9 mouse cellular contexts compared by ENCODE assay signal in the genomic region with DNA sequence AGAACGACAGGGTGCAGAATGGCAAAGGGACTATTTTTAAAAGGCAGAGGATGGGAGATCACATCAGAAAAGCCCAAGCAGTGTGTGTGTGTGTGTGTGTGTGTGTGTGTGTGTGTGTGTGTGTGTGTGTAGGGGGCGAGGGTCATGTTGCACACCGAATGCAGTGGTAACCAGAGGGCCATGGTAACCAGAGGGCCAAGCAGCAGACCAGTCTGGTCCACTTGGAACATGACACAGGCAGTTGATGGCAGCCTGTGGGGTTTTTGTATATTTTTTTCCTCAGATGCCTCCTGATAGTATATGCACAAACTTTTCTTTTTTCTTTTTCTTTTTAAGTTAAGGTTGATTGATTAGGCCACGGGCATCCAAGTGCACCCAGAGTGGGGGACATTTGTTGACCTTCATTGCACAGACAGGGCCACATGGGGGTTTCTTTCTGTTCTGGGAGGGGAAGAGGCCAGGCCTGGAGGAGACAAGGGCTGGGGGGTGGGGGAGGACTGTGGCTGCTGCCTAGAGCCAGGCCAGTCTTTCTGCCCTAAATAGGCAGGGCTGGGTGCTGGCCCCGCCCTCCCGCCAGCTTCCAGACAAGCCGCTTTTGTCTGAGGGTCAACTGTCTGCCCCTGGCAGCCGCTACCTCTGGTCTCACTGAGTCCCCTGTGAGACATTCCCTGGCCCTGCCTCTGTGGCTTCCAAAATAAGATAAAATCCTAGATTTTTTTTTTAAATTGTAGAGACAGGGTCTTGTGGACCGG. TPM values are rescaled to one million over a fixed set of nuclear protein-coding genes. Genes with fewer than 3 reads are reported as not detected.
A peak's percentile ranks its signal among the peaks of the same experiment; 100 is the strongest.
DNase-seq lines count a peak whose midpoint lies in the region; ATAC-seq and TF ChIP-seq lines count a peak whose summit lies in the region.
"Had no signal": no experiment of that assay in that cellular context is flagged by ENCODE, and none has a peak within 500 bp of the region (broad histone marks: within the 10 kb centered on the region; RNA-seq: fewer than 3 reads in every experiment).

No protein-coding gene starts in this region.

- H3K9me3 ChIP-seq in ES-Bruce4 (replicated peaks; ENCODE audit: control insufficient read depth, insufficient read depth, low read length, poor library complexity, severe bottlenecking): no peaks in the 10 kb centered on the region
- H3K9me3 ChIP-seq in forebrain, embryonic 14.5 days (replicated peaks; ENCODE audit: control insufficient read depth, low read length): no peaks in the 10 kb centered on the region
- H3K9me3 ChIP-seq in hindbrain, postnatal 0 days (ENCODE audit: low read length): no peaks in the 10 kb centered on the region
- no peaks in the 10 kb centered on the region for H3K9me3 ChIP-seq in neural tube, embryonic 11.5 days (ENCODE audit: control insufficient read depth, low read length)
- H3K9me3 ChIP-seq: liver, embryonic 15.5 days had no signal

- WGBS in forebrain, embryonic 14.5 days: 22% methylated on average over 9 of the region's 9 CpGs
- 27% methylated on average over 9 of the region's 9 CpGs for WGBS in hindbrain, postnatal 0 days
- WGBS in neural tube, embryonic 11.5 days: 11% methylated on average over 9 of the region's 9 CpGs

- H3K4me3 ChIP-seq in ES-Bruce4 (ENCODE audit: low read depth, low read length): no peak overlapping the region
- H3K4me3 ChIP-seq in forebrain, embryonic 14.5 days (ENCODE audit: low read depth, low read length): no peak overlapping the region
- H3K4me3 ChIP-seq in hindbrain, postnatal 0 days (ENCODE audit: low read length): no peak overlapping the region
- no peak overlapping the region for H3K4me3 ChIP-seq in neural tube, embryonic 11.5 days (ENCODE audit: low read depth, low read length)
- H3K4me3 ChIP-seq: liver, embryonic 15.5 days had no signal

- ATAC-seq in forebrain, embryonic 14.5 days: no peak
- ATAC-seq in hindbrain, postnatal 0 days: no peak
- peak; percentile 52 for ATAC-seq in neural tube, embryonic 11.5 days (ENCODE audit: insufficient read depth, low FRiP score, low TSS enrichment)
- ATAC-seq in megakaryocyte progenitor cell, adult 5-6 weeks (replicated peaks; ENCODE audit: poor library complexity): no peak

- TF ChIP-seq POLR2A in ES-Bruce4 (IDR thresholded peaks at IDR 0.05; ENCODE audit: insufficient read depth, low read length): no peak

- TF ChIP-seq EP300 in ES-Bruce4 (IDR thresholded peaks at IDR 0.05; ENCODE audit: insufficient read depth, low read depth, low read length): peak; percentile 54

- H3K9ac ChIP-seq in ES-Bruce4 (ENCODE audit: low read depth, poor library complexity, severe bottlenecking): no peak overlapping the region
- peak overlapping the region; percentile 26; the same call in 1 of the 2 replicates for H3K9ac ChIP-seq in forebrain, embryonic 14.5 days (ENCODE audit: low read length)
- H3K9ac ChIP-seq in hindbrain, postnatal 0 days (replicated peaks; ENCODE audit: low read length): no peak overlapping the region
- peak overlapping the region; percentile 38 for H3K9ac ChIP-seq in neural tube, embryonic 11.5 days (ENCODE audit: low read length)
- H3K9ac ChIP-seq: liver, embryonic 15.5 days had no signal

- TF ChIP-seq CTCF in ES-Bruce4 (IDR thresholded peaks at IDR 0.05; ENCODE audit: low read depth, low read length): no peak
- TF ChIP-seq CTCF in hindbrain, postnatal 0 days (IDR thresholded peaks at IDR 0.05; ENCODE audit: low read depth): no peak

- H3K36me3 ChIP-seq in ES-Bruce4 (ENCODE audit: control insufficient read depth, insufficient read depth, low read length, poor library complexity, severe bottlenecking): no peaks in the 10 kb centered on the region
- 0 out of 2 replicates have a peak, but pooled peaks cover 5% of the 10 kb centered on the region for H3K36me3 ChIP-seq in forebrain, embryonic 14.5 days (ENCODE audit: control insufficient read depth, insufficient read depth, low read length)
- peaks cover 7% of the 10 kb centered on the region; the same call in 1 of the 2 replicates for H3K36me3 ChIP-seq in hindbrain, postnatal 0 days (ENCODE audit: insufficient read depth, low read length)
- H3K36me3 ChIP-seq in neural tube, embryonic 11.5 days (ENCODE audit: control insufficient read depth, insufficient read depth, low read length): peaks cover 9% of the 10 kb centered on the region
- H3K36me3 ChIP-seq: liver, embryonic 15.5 days had no signal

- H3K27ac ChIP-seq in ES-Bruce4 (ENCODE audit: insufficient read depth, low read length): peak overlapping the region; percentile 88
- H3K27ac ChIP-seq in forebrain, embryonic 14.5 days (ENCODE audit: low read depth, low read length): no peak overlapping the region
- no peak overlapping the region for H3K27ac ChIP-seq in hindbrain, postnatal 0 days
- H3K27ac ChIP-seq in neural tube, embryonic 11.5 days (ENCODE audit: low read depth, low read length): peak overlapping the region; percentile 96
- H3K27ac ChIP-seq: liver, embryonic 15.5 days had no signal

- no peak overlapping the region for H3K4me2 ChIP-seq in forebrain, embryonic 14.5 days (ENCODE audit: low read length)
- no peak overlapping the region for H3K4me2 ChIP-seq in hindbrain, postnatal 0 days (ENCODE audit: low read depth, low read length)
- H3K4me2 ChIP-seq in neural tube, embryonic 11.5 days (ENCODE audit: low read depth): peak overlapping the region; percentile 18; the same call in 1 of the 2 replicates
- H3K4me2 ChIP-seq: liver, embryonic 15.5 days had no signal

- peak; percentile 37 for DNase-seq in 3134 (ENCODE audit: extremely low read depth, insufficient read length, low spot score)
- DNase-seq in forebrain, embryonic 14.5 days (ENCODE audit: low spot score): peak; percentile 69
- DNase-seq in hindbrain, postnatal 0 days (ENCODE audit: low spot score): peak; percentile 53
- peak; percentile 88 for DNase-seq in neural tube, embryonic 11.5 days (ENCODE audit: low spot score)
- no peak for DNase-seq in thymus, postnatal 25 days
- no peak for DNase-seq in layer of hippocampus, adult 9-10 months (ENCODE audit: low spot score)

- H3K4me1 ChIP-seq in ES-Bruce4 (ENCODE audit: control insufficient read depth, insufficient read depth, low read length): peaks cover 3% of the 10 kb centered on the region
- peaks cover 21% of the 10 kb centered on the region for H3K4me1 ChIP-seq in forebrain, embryonic 14.5 days (ENCODE audit: control insufficient read depth, insufficient read depth, low read length)
- peaks cover 5% of the 10 kb centered on the region for H3K4me1 ChIP-seq in hindbrain, postnatal 0 days (ENCODE audit: insufficient read depth, low read length)
- H3K4me1 ChIP-seq in neural tube, embryonic 11.5 days (ENCODE audit: control insufficient read depth, insufficient read depth, low read length): peaks cover 15% of the 10 kb centered on the region

- H3K27me3 ChIP-seq in ES-Bruce4 (ENCODE audit: control insufficient read depth, insufficient read depth, low read length, poor library complexity, severe bottlenecking): no peaks in the 10 kb centered on the region
- H3K27me3 ChIP-seq in forebrain, embryonic 14.5 days (replicated peaks; ENCODE audit: control insufficient read depth, insufficient read depth, low read length): peaks cover 10% of the 10 kb centered on the region
- H3K27me3 ChIP-seq in hindbrain, postnatal 0 days (ENCODE audit: insufficient read depth, low read length): no peaks in the 10 kb centered on the region; the same call in 1 of the 2 replicates
- peaks cover 13% of the 10 kb centered on the region for H3K27me3 ChIP-seq in neural tube, embryonic 11.5 days (ENCODE audit: control insufficient read depth, insufficient read depth, low read length)

RNA-seq across cellular contexts. Expression of a gene that starts 4.9 kb away (rescaled TPM):
- 19.2 and 20.8 TPM in 2 replicates for polyA plus RNA-seq in ES-Bruce4 (2011; ENCODE audit: insufficient read depth, insufficient read length, low read depth, missing spikeins)
- polyA plus RNA-seq in forebrain, embryonic 14.5 days (2014; fragmentation: Nextera tagmentation; extraction: Ambion mirVana): 3.5 and 4.4 TPM in 2 replicates
- total RNA-seq in hindbrain, postnatal 0 days (2014; rRNA removed): 85.9 and 95.6 TPM in 2 replicates
- polyA plus RNA-seq in hindbrain, postnatal 0 days (2015; fragmentation: Nextera tagmentation; extraction: Ambion mirVana): 7.2 TPM in 2 replicates
- polyA plus RNA-seq in neural tube, embryonic 11.5 days (2014; fragmentation: Nextera tagmentation; extraction: Ambion mirVana): 9.5 and 10.6 TPM in 2 replicates
- not detected in 2 replicates for total RNA-seq in megakaryocyte progenitor cell, adult 5-6 weeks (2015)
- total RNA-seq in megakaryocyte progenitor cell, adult 5-6 weeks (2017): 0.04 and 0.17 TPM in 2 replicates

RNA-seq across cellular contexts. Expression of a gene that starts 11.6 kb away (rescaled TPM):
- 4.5 and 4.6 TPM in 2 replicates for polyA plus RNA-seq in ES-Bruce4 (2011; ENCODE audit: insufficient read depth, insufficient read length, low read depth, missing spikeins)
- polyA plus RNA-seq in forebrain, embryonic 14.5 days (2014; fragmentation: Nextera tagmentation; extraction: Ambion mirVana): 9.8 and 11.0 TPM in 2 replicates
- total RNA-seq in hindbrain, postnatal 0 days (2014; rRNA removed): 4.1 TPM in 1 of 2 replicates, not detected in the other
- polyA plus RNA-seq in hindbrain, postnatal 0 days (2015; fragmentation: Nextera tagmentation; extraction: Ambion mirVana): 0.62 and 4.7 TPM in 2 replicates
- polyA plus RNA-seq in neural tube, embryonic 11.5 days (2014; fragmentation: Nextera tagmentation; extraction: Ambion mirVana): 7.0 and 7.2 TPM in 2 replicates
- total RNA-seq in megakaryocyte progenitor cell, adult 5-6 weeks (2015): not detected in 2 replicates
- not detected in 2 replicates for total RNA-seq in megakaryocyte progenitor cell, adult 5-6 weeks (2017)

RNA-seq across cellular contexts. Expression of a gene that starts 26.3 kb away (rescaled TPM):
- not detected in 2 replicates for polyA plus RNA-seq in ES-Bruce4 (2011; ENCODE audit: insufficient read depth, insufficient read length, low read depth, missing spikeins)
- 0.12 and 0.22 TPM in 2 replicates for polyA plus RNA-seq in forebrain, embryonic 14.5 days (2014; fragmentation: Nextera tagmentation; extraction: Ambion mirVana)
- 0.18 and 0.21 TPM in 2 replicates for total RNA-seq in hindbrain, postnatal 0 days (2014; rRNA removed)
- polyA plus RNA-seq in hindbrain, postnatal 0 days (2015; fragmentation: Nextera tagmentation; extraction: Ambion mirVana): 0.05 TPM in 2 replicates
- polyA plus RNA-seq in neural tube, embryonic 11.5 days (2014; fragmentation: Nextera tagmentation; extraction: Ambion mirVana): 0.41 and 0.76 TPM in 2 replicates
- total RNA-seq in megakaryocyte progenitor cell, adult 5-6 weeks (2015): 2.1 and 2.6 TPM in 2 replicates
- total RNA-seq in megakaryocyte progenitor cell, adult 5-6 weeks (2017): 1.8 and 4.0 TPM in 2 replicates

RNA-seq across cellular contexts. Expression of a gene that starts 37.3 kb away (rescaled TPM):
- 18.4 and 18.5 TPM in 2 replicates for polyA plus RNA-seq in ES-Bruce4 (2011; ENCODE audit: insufficient read depth, insufficient read length, low read depth, missing spikeins)
- polyA plus RNA-seq in forebrain, embryonic 14.5 days (2014; fragmentation: Nextera tagmentation; extraction: Ambion mirVana): 4.5 and 6.7 TPM in 2 replicates
- 4.3 and 5.4 TPM in 2 replicates for total RNA-seq in hindbrain, postnatal 0 days (2014; rRNA removed)
- polyA plus RNA-seq in hindbrain, postnatal 0 days (2015; fragmentation: Nextera tagmentation; extraction: Ambion mirVana): 4.3 and 4.8 TPM in 2 replicates
- polyA plus RNA-seq in neural tube, embryonic 11.5 days (2014; fragmentation: Nextera tagmentation; extraction: Ambion mirVana): 10.9 and 11.2 TPM in 2 replicates
- total RNA-seq in megakaryocyte progenitor cell, adult 5-6 weeks (2015): 6.2 and 8.8 TPM in 2 replicates
- 6.0 and 8.8 TPM in 2 replicates for total RNA-seq in megakaryocyte progenitor cell, adult 5-6 weeks (2017)

RNA-seq across cellular contexts. Expression of a gene that starts 43.9 kb away (rescaled TPM):
- polyA plus RNA-seq in ES-Bruce4 (2011; ENCODE audit: insufficient read depth, insufficient read length, low read depth, missing spikeins): 358 and 368 TPM in 2 replicates
- 473 and 491 TPM in 2 replicates for polyA plus RNA-seq in forebrain, embryonic 14.5 days (2014; fragmentation: Nextera tagmentation; extraction: Ambion mirVana)
- 1,865 and 2,018 TPM in 2 replicates for total RNA-seq in hindbrain, postnatal 0 days (2014; rRNA removed)
- 435 and 441 TPM in 2 replicates for polyA plus RNA-seq in hindbrain, postnatal 0 days (2015; fragmentation: Nextera tagmentation; extraction: Ambion mirVana)
- 257 and 263 TPM in 2 replicates for polyA plus RNA-seq in neural tube, embryonic 11.5 days (2014; fragmentation: Nextera tagmentation; extraction: Ambion mirVana)
- total RNA-seq in megakaryocyte progenitor cell, adult 5-6 weeks (2015): 125 and 150 TPM in 2 replicates
- 419 and 440 TPM in 2 replicates for total RNA-seq in megakaryocyte progenitor cell, adult 5-6 weeks (2017)

Comparison
In these comparisons a context has a peak if more than half of its experiments do, and no peak if none do; other contexts are left out.
1. DNase-seq: peak in 3134 (single experiment), forebrain, embryonic 14.5 days (single experiment), hindbrain, postnatal 0 days (single experiment) and neural tube, embryonic 11.5 days (single experiment); none in thymus, postnatal 25 days (single experiment) and layer of hippocampus, adult 9-10 months (single experiment).
2. H3K27ac ChIP-seq: peak in ES-Bruce4 (single experiment) and neural tube, embryonic 11.5 days (single experiment); none in forebrain, embryonic 14.5 days (single experiment) and hindbrain, postnatal 0 days (single experiment).
3. H3K9ac ChIP-seq: peak in forebrain, embryonic 14.5 days (single experiment) and neural tube, embryonic 11.5 days (single experiment); none in ES-Bruce4 (single experiment) and hindbrain, postnatal 0 days (single experiment).